Mouse (Mus musculus) intestine, postnatal 0 days (tissue): Measurements from ENCODE around the gene Chd2. TPM values are rescaled to one million over a fixed set of nuclear protein-coding genes. Genes with fewer than 3 reads are reported as not detected.
A peak's percentile ranks its signal among the peaks of the same experiment; 100 is the strongest.
"Not testable (repeated sequence)": the region's sequence is repeated elsewhere in the genome, so short reads cannot be mapped to it uniquely, and the experiment has no call there.

Source experiments
- ATAC-seq: fragments of 200-750 bp; cut with Nextera tagmentation; 2 replicates; pipeline ENCODE4 v1.8.0; 2017; ENCODE audit warnings: mild to moderate bottlenecking, moderate TSS enrichment, moderate library complexity
- H3K27ac ChIP-seq: fragments of 300-500 bp; sonication (generic); 2 replicates; pipeline ENCODE4 v1.5.1; 2014; ENCODE audit warnings: mild to moderate bottlenecking, low read depth, low read length, moderate library complexity
- H3K27me3 ChIP-seq: fragments of 300-500 bp; sonication (generic); replicated peaks from 2 replicates; pipeline ENCODE4 v1.6.1; 2014; ENCODE audit warnings: low read length, mixed read lengths; ENCODE audit not compliant: control insufficient read depth, insufficient read depth
- H3K36me3 ChIP-seq: fragments of 300-500 bp; sonication (generic); 2 replicates; pipeline ENCODE4 v1.6.1; 2014; ENCODE audit warnings: mild to moderate bottlenecking, moderate library complexity; ENCODE audit not compliant: control insufficient read depth, insufficient read depth
- H3K4me1 ChIP-seq: fragments of 300-500 bp; sonication (generic); replicated peaks from 2 replicates; pipeline ENCODE4 v1.6.1; 2014; ENCODE audit warnings: antibody characterized with exemption, low read length, mixed read lengths; ENCODE audit not compliant: control insufficient read depth, insufficient read depth
- H3K4me2 ChIP-seq: fragments of 300-500 bp; sonication (generic); replicated peaks from 2 replicates; pipeline ENCODE4 v1.6.1; 2014; ENCODE audit warnings: low read depth, mild to moderate bottlenecking, moderate library complexity
- H3K4me3 ChIP-seq: fragments of 300-500 bp; sonication (generic); 2 replicates; pipeline ENCODE4 v1.5.1; 2014; ENCODE audit warnings: low read depth, low read length
- H3K9ac ChIP-seq: fragments of 300-500 bp; sonication (generic); 2 replicates; pipeline ENCODE4 v1.6.1; 2014; ENCODE audit warnings: mild to moderate bottlenecking, low read depth, low read length
- H3K9me3 ChIP-seq: fragments of 300-500 bp; sonication (generic); 2 replicates; pipeline ENCODE4 v1.6.1; 2016; ENCODE audit warnings: mixed run types; ENCODE audit not compliant: control insufficient read depth
- CTCF ChIP-seq: sonication (generic); IDR thresholded peaks from 2 replicates; pipeline ENCODE4 v1.5.1; 2016; ENCODE audit warnings: low read depth, mild to moderate bottlenecking, control low read depth, antibody characterized with exemption, moderate library complexity
- WGBS: fragments of 180-500 bp; shearing (Covaris S2); extraction: QIAGEN DNeasy Blood & Tissue Kit; methylation state at CpG from one replicate; pipeline ENCODE4 v1.1.7; 2014; 5-methylcytosine and 5-hydroxymethylcytosine counted together
- polyA plus RNA-seq: library from polyadenylated mRNA; unstranded; fragments of >200 nt; fragmentation: Nextera tagmentation; extraction: Ambion mirVana; gene quantifications from 2 replicates; pipeline ENCODE4 v1.2.1, GENCODE M21; 2015

The Chd2 gene
- polyA plus RNA-seq, 1 experiment from 2014 or later: 19.3 TPM

GRCm38 (mm10) chr7:73521277-73522193 is 20.1 kb downstream of the Chd2 start:
- Histone ChIP-seq H3K9me3 (no peaks in the 10 kb centered on the region), H3K27ac (peak overlapping the region; percentile 15; the same call in 1 of the 2 replicates), H3K4me1 (no peaks in the 10 kb centered on the region; the same call in 1 of the 2 replicates), H3K4me3 (no peak overlapping the region), H3K36me3 (peaks cover 32% of the 10 kb centered on the region), H3K4me2 (no peak overlapping the region), H3K9ac (no peak overlapping the region), H3K27me3 (no peaks in the 10 kb centered on the region)
- WGBS: 92% methylated on average over 11 of the region's 11 CpGs
- no peak for ATAC-seq
- TF ChIP-seq CTCF: no peak

DNA sequence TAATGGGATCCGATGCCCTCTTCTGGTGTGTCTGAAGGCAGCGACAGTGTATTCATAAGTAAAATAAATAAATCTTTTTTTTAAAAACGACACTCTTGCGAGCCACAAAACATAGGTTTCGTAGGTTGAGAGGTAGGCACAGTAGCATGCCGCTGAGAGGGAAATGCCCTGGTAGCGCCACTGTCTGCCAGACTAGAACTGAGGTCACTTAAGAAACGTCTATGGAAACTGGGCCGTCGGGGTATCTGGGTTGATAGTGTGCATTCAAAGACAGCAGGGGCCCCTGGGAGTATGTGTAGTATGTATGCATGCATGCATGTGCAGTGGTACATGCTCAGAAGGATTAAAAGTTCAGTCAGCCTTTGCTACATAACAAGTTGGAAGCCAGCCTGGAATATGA is 21.4 kb downstream of the Chd2 start:
- H3K27me3 ChIP-seq: no peaks in the 10 kb centered on the region
- peaks cover 45% of the 10 kb centered on the region for H3K36me3 ChIP-seq
- H3K9ac ChIP-seq: no peak overlapping the region
- H3K9me3 ChIP-seq: no peaks in the 10 kb centered on the region
- H3K4me3 ChIP-seq: no peak overlapping the region
- H3K4me1 ChIP-seq: no peaks in the 10 kb centered on the region; the same call in 1 of the 2 replicates
- no peak overlapping the region for H3K27ac ChIP-seq
- no peak overlapping the region for H3K4me2 ChIP-seq
- WGBS: 85% methylated on average over 10 of the region's 10 CpGs
- ATAC-seq: no peak
- no peak for TF ChIP-seq CTCF

DNA sequence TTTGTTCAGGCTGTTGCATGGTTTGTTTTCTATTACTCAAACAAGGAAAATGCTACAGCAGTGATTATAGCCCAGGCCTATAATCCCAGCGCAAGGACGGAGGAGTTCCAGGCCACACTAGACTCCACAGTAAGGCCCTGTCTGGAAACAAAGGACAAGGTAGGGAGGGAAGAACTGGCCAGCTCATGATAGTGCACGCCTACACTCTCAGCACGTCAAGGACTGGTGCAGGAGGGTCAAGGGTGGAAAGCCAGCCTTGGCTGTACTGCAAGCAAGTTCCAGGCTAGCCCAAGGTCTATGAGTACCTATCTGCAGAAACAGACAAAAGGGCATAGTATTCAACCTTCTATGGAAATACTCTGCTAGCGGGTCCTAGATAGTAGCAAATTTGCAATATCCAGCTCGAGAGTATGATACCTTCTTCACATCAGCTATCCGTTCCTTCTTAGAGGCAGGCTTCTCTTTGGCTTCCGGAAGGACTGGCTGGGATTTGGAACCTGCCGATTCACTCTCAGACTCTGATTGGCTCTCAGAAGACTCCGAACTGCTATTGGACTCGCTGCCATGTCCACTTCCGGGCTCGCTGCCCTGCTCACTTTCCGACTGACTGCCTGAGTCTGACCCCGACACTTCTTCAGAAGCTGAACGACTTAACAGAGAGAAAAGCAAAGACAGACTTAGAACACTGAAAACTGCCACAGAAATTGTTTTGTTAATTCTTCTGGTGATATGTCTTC is 22.4 kb downstream of the Chd2 start:
- H3K36me3 ChIP-seq: peaks cover 55% of the 10 kb centered on the region
- no peak overlapping the region for H3K27ac ChIP-seq
- no peaks in the 10 kb centered on the region for H3K9me3 ChIP-seq
- 89% methylated on average over 16 of the region's 16 CpGs for WGBS
- TF ChIP-seq CTCF: no peak
- H3K4me2 ChIP-seq: no peak overlapping the region
- H3K4me3 ChIP-seq: no peak overlapping the region
- H3K9ac ChIP-seq: no peak overlapping the region
- H3K4me1 ChIP-seq: no peaks in the 10 kb centered on the region
- ATAC-seq: no peak
- no peaks in the 10 kb centered on the region for H3K27me3 ChIP-seq

DNA sequence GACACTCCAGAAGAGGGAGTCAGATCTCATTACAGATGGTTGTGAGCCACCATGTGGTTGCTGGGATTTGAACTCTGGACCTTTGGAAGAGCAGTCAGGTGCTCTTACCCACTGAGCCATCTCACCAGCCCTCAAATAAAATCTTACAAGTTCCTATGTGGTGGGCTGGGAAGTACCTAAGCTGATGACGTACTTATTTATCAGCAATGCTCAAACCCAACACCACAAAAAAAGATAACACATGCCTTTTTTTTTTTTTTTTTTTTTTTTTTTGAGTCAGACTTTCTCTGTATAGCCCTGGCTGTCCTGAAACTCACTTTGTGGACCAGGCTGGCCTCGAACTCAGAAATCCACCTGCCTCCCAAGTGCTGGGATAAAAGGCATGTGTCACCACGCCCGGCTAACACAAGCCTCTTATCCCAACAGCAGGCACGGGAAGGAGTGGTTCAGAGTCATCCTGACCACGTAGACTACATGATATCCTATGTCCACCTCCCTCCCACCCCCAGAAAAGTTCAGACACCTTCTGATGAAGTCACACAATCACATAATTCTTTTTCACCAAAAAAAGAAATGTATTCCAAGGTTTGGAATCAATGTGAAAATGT is 23.2 kb downstream of the Chd2 start:
- WGBS: 80% methylated on average over 6 of the region's 6 CpGs
- not testable (repeated sequence) for ATAC-seq, H3K27me3 ChIP-seq, H3K4me2 ChIP-seq, H3K4me1 ChIP-seq, H3K9me3 ChIP-seq, H3K9ac ChIP-seq, H3K4me3 ChIP-seq, H3K27ac ChIP-seq
- H3K36me3 ChIP-seq: peaks cover 61% of the 10 kb centered on the region

DNA sequence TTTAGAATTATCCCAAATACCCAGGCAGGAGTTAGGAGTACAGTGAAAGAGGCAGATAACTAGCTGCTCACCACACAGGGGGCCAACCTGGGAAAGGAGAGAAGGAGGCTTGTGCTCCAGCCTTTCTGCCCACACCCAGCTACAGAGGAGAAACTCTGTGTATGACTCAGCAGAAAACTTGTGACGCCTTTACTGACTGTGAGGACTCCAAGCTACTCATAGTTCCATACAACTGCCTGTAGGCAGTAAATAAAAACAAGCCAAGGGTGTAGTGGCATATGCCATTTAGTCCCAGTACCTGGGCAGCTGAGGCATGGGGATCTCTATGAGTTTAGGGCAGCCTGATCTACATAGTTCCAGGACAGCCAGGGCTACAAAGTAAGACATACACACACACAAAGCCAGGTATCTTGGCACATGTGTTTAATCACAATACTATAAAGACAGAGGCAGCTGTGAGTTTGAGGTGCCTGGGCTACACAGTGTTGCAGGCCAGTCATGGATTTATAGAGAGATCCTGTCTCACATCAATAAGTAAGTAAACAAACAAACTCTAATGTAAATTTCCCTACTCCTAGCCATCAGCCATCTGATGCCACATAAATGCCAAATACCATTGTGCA is 24.1 kb downstream of the Chd2 start:
- Histone ChIP-seq H3K27me3 (no peaks in the 10 kb centered on the region), H3K36me3 (peaks cover 65% of the 10 kb centered on the region), H3K4me2 (no peak overlapping the region), H3K27ac (no peak overlapping the region; the same call in 1 of the 2 replicates), H3K4me3 (no peak overlapping the region), H3K4me1 (no peaks in the 10 kb centered on the region), H3K9me3 (no peaks in the 10 kb centered on the region), H3K9ac (no peak overlapping the region)
- TF ChIP-seq CTCF: no peak
- ATAC-seq: peak; percentile 21; the same call in 1 of the 2 replicates
- WGBS: 24% methylated on average over 1 of the region's 1 CpGs

DNA sequence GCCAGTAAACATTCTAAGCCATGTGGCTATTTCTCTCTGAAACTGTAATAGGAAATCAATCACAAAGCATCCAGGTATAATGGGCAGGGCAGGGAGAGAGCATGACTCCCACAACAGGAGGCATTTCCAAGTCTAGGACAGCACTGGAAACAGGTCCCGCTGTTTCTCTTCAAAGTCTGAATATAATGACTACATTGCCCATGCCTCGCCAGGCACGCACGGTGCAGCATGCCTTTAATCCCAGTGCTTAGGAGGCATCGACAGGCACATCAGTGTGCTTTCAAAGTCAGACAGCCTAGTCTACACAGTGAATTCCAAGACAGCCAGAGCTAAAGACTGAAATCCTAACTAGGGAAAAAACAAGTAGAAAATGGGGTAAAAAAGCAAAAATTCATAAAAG is 24.8 kb downstream of the Chd2 start:
- Histone ChIP-seq H3K4me1 (no peaks in the 10 kb centered on the region), H3K27me3 (no peaks in the 10 kb centered on the region), H3K27ac (no peak overlapping the region), H3K4me3 (no peak overlapping the region), H3K9me3 (no peaks in the 10 kb centered on the region), H3K4me2 (no peak overlapping the region), H3K9ac (no peak overlapping the region), H3K36me3 (peaks cover 62% of the 10 kb centered on the region)
- ATAC-seq: no peak
- 79% methylated on average over 5 of the region's 5 CpGs for WGBS
- TF ChIP-seq CTCF: no peak
